ENCODE assay signal across 1 mouse cellular context in genomic region chr3:144721860-144722256, GRCm38 (mm10).
A peak's percentile ranks its signal among the peaks of the same experiment; 100 is the strongest.
TF ChIP-seq lines count a peak whose summit lies in the region.

No protein-coding gene starts in this region.

TF ChIP-seq in MEL, 35 proteins besides CTCF, POLR2A, EP300 and RAD21:
- peak; percentile 41; the same call in 1 of the 2 replicates for TF ChIP-seq TCF12 (IDR thresholded peaks at IDR 0.05; ENCODE audit: low read depth, low read length)
- peak; percentile 50; the same call in 1 of the 2 replicates for TF ChIP-seq SIN3A (IDR thresholded peaks at IDR 0.05; ENCODE audit: low read length)
- TF ChIP-seq TAL1 (IDR thresholded peaks at IDR 0.05; ENCODE audit: low read length): 0 out of 2 replicates have a peak, but pooled peaks have one; percentile 4
- TF ChIP-seq GATA1 (IDR thresholded peaks at IDR 0.05; ENCODE audit: low read depth, low read length): 0 out of 2 replicates have a peak, but pooled peaks have one; percentile 11
- TF ChIP-seq MYB (IDR thresholded peaks at IDR 0.05; ENCODE audit: low read depth, low read length): peak; percentile 36; the same call in 1 of the 2 replicates
- TF ChIP-seq SMC3 (IDR thresholded peaks at IDR 0.05; ENCODE audit: low read depth, low read length): no peak
- TF ChIP-seq MAZ (IDR thresholded peaks at IDR 0.05; ENCODE audit: low read depth, low read length): no peak
- TF ChIP-seq ETS1 (IDR thresholded peaks at IDR 0.05; ENCODE audit: low read depth, low read length): peak; percentile 44; the same call in 1 of the 2 replicates
